Mouse (Mus musculus) midbrain, embryonic 13.5 days (tissue): ENCODE measurements at regions not wholly inside any gene's neighbourhood (a gene's known extent, or its start where the extent isn't known, plus 50 kb on each side); places are given as distances from the start of the nearest gene placed in this dataset.

ENCODE experiments used
- ATAC-seq: fragments of 200-750 bp; cut with Nextera tagmentation; 2 replicates; pipeline ENCODE4 v1.8.0; 2017; ENCODE audit warnings: mild to moderate bottlenecking, moderate TSS enrichment, moderate library complexity
- H3K27ac ChIP-seq: fragments of 300-500 bp; sonication (generic); 2 replicates; pipeline ENCODE4 v1.5.1; 2015; ENCODE audit warnings: inconsistent platforms, mild to moderate bottlenecking, moderate library complexity
- H3K27me3 ChIP-seq: fragments of 300-500 bp; sonication (generic); 2 replicates; pipeline ENCODE4 v1.6.1; 2015; ENCODE audit warnings: mild to moderate bottlenecking, inconsistent platforms
- H3K36me3 ChIP-seq: fragments of 300-500 bp; sonication (generic); 2 replicates; pipeline ENCODE4 v1.6.1; 2015; ENCODE audit warnings: mild to moderate bottlenecking, inconsistent platforms
- H3K4me1 ChIP-seq: fragments of 300-500 bp; sonication (generic); replicated peaks from 2 replicates; pipeline ENCODE4 v1.6.1; 2015; ENCODE audit warnings: inconsistent platforms
- H3K4me2 ChIP-seq: fragments of 300-500 bp; sonication (generic); replicated peaks from 2 replicates; pipeline ENCODE4 v1.6.1; 2015; ENCODE audit warnings: moderate library complexity, mild to moderate bottlenecking, inconsistent platforms
- H3K4me3 ChIP-seq: fragments of 300-500 bp; sonication (generic); replicated peaks from 2 replicates; pipeline ENCODE4 v1.5.1; 2015; ENCODE audit warnings: mild to moderate bottlenecking, inconsistent platforms
- H3K9ac ChIP-seq: fragments of 300-500 bp; sonication (generic); replicated peaks from 2 replicates; pipeline ENCODE4 v1.6.1; 2015; ENCODE audit warnings: mild to moderate bottlenecking, inconsistent platforms
- H3K9me3 ChIP-seq: fragments of 300-500 bp; sonication (generic); 2 replicates; pipeline ENCODE4 v1.6.1; 2016; ENCODE audit warnings: mild to moderate bottlenecking, inconsistent platforms
- WGBS: fragments of 180-500 bp; shearing (Covaris S2); methylation state at CpG from one replicate; pipeline ENCODE4 v1.1.7; 2015; 5-methylcytosine and 5-hydroxymethylcytosine counted together

DNA sequence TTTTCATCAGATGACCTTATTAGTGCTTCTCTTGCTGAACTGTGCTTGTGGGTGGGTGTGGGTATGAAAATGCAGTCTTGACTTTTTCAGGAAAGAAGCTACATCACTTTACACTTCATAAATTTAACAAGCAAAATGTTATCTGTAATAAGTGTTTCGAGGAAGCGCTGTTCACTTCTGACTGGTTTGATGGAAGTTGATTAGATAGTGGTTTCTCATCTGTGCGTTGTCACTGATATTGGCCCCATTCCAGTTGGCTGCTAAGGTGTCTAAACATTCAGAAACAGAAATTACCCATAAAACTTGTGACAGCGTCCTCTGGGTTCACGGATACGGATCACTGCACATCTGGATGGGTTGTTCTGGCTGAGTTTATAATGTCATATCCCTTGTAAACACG, 159.8 kb upstream of the Slc7a11 start:
- H3K4me3 ChIP-seq, result no peak overlapping the region
- no peaks in the 10 kb centered on the region; the same call in 1 of the 2 replicates for H3K4me1 ChIP-seq
- no peak overlapping the region for H3K27ac ChIP-seq
- 88% methylated on average over 7 of the region's 7 CpGs for WGBS
- no peaks in the 10 kb centered on the region for H3K27me3 ChIP-seq
- no peak overlapping the region for H3K4me2 ChIP-seq
- H3K9me3 ChIP-seq, result no peaks in the 10 kb centered on the region
- no peak for ATAC-seq
- no peak overlapping the region for H3K9ac ChIP-seq
- H3K36me3 ChIP-seq, result no peaks in the 10 kb centered on the region

DNA sequence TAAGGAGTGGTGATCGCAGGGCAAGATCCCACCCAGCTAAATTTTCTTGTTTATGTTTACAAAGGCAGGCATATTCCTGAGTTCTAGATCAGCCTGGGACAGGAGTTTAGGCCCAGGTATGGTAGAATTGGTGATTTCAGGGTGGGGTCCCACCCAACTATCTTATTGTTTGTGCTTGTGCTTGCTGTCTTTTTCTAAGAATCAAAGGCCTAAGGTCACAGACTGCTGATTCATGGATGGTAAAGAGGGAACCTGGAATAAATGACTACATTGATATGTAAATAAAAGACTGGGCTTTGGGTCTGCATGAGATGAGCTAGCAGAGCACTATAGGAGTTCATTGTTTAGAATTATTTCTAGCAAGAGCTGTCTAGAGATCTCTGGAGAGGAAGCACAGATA, 152.3 kb upstream of the Slc7a11 start:
- no peak for ATAC-seq
- Histone ChIP-seq H3K4me1 (no peaks in the 10 kb centered on the region), H3K4me2 (no peak overlapping the region), H3K9me3 (0 out of 2 replicates have a peak, but pooled peaks cover 8% of the 10 kb centered on the region), H3K4me3 (no peak overlapping the region), H3K9ac (no peak overlapping the region), H3K27ac (no peak overlapping the region), H3K27me3 (no peaks in the 10 kb centered on the region), H3K36me3 (no peaks in the 10 kb centered on the region)
- 100% methylated on average over 1 of the region's 1 CpGs for WGBS

DNA sequence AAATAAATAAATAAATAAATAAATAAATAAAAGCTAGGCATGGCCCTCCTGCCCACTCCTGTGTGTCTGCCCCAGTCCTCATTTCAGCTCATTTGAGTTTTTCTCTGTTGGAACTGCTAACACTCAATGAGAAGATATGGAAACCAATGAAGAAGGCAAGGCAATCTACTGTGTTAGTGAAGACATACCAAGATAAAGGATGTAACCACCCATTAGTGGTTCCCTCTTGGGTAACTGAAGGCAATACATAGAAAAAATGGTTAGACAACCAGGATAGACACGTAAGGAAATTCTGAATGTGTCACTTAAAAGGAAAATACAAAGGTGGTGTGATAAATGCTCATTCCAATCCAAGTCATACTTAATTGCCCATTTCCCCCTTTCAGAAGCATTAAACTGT, 140.9 kb upstream of the Slc7a11 start:
- no peak for ATAC-seq
- H3K9ac ChIP-seq, result no peak overlapping the region
- H3K9me3 ChIP-seq, result no peaks in the 10 kb centered on the region
- H3K36me3 ChIP-seq, result no peaks in the 10 kb centered on the region
- H3K4me2 ChIP-seq, result no peak overlapping the region
- H3K27me3 ChIP-seq, result no peaks in the 10 kb centered on the region
- H3K4me1 ChIP-seq, result 0 out of 2 replicates have a peak, but pooled peaks cover 3% of the 10 kb centered on the region
- H3K4me3 ChIP-seq, result no peak overlapping the region
- WGBS, result 100% methylated on average over 1 of the region's 1 CpGs
- H3K27ac ChIP-seq, result no peak overlapping the region

DNA sequence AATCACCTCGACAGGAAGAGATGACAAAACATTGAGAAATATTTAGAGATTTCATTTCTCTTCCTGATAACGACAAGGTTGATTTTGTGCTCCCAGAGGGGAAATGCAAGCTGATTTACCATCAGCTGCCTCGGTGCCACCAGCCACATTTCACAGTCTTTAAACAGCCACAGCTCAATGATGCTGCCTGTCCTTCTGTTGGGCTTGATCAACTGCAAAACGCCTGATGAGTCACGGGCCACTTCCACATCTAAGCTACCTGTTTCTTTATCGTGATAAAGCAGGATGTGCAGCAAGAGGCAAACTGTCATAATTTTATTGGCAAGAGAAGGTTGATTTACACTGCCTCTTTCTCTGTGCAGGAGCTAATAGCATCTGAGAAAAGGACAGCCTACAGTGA, 140.1 kb upstream of the Slc7a11 start:
- no peak overlapping the region for H3K27ac ChIP-seq

DNA sequence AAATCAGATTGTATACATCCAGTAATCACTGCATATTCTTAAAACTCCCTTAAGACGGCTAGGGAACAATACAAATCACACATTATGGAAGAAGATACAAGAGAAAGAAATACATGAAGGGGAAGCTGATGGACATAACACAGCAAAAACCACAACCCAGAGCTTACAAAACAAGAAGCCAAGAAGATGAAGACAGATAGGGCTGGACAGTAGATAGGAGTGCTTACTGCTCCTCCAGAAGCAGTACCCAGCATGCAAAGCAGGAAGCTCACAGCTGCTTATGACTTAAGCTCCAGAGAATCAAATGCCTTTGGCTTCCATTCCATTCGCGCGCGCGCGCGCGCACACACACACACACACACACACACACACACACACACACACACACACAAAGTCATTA, 131.0 kb upstream of the Slc7a11 start:
- no peaks in the 10 kb centered on the region for H3K9me3 ChIP-seq
- H3K4me3 ChIP-seq, result no peak overlapping the region
- no peak overlapping the region for H3K9ac ChIP-seq
- no peaks in the 10 kb centered on the region for H3K27me3 ChIP-seq
- H3K4me2 ChIP-seq, result no peak overlapping the region
- WGBS, result 99% methylated on average over 9 of the region's 9 CpGs
- H3K27ac ChIP-seq, result no peak overlapping the region
- no peaks in the 10 kb centered on the region for H3K4me1 ChIP-seq
- no peak for ATAC-seq
- no peaks in the 10 kb centered on the region for H3K36me3 ChIP-seq

More for the DNA sequence above, 140.1 kb upstream of the Slc7a11 start:
- Histone ChIP-seq H3K27me3 (no peaks in the 10 kb centered on the region), H3K4me1 (0 out of 2 replicates have a peak, but pooled peaks cover 3% of the 10 kb centered on the region), H3K9me3 (no peaks in the 10 kb centered on the region), H3K4me2 (no peak overlapping the region), H3K4me3 (no peak overlapping the region), H3K9ac (no peak overlapping the region), H3K36me3 (no peaks in the 10 kb centered on the region)
- ATAC-seq, result no peak
- 75% methylated on average over 6 of the region's 6 CpGs for WGBS

DNA sequence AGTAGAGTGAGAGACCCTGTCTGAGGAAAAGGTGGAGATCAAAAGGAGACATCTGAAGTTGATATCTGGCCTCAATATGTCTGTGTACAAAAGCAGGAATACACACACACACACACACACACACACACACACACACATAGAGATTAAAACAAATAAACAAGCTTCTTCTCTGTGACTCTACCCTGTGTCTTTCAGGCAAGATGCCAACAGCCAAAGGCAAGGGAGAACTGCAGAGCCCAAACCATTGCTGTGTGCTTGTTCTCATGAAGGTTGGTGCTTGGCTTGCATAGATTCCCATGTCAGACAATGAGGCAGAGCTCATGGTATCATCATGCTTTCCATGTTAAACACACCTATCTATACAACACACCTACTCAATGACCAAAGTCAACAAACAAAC, 126.6 kb upstream of the Slc7a11 start:
- no peak overlapping the region for H3K27ac ChIP-seq

DNA sequence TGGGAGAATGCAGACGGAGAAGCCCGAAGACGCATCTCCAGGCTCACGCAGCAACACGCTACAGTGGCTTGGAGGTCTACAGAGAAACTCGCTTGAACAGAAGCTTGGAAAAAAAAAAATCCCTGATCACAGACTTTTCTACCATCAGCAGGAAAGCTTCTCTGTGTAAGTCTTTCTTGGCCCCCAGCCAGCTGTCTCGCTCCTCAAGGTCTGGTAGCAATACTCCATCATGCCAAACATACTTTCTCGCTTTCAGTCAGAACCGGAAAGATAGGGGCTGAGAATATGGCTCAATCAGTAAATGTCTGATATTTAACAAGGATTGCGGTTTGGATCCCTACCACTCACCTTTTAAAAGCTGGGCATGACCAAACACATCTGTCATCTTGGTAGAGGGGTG, 126.2 kb upstream of the Slc7a11 start:
- H3K4me3 ChIP-seq, result no peak overlapping the region
- H3K4me1 ChIP-seq, result no peaks in the 10 kb centered on the region
- H3K9me3 ChIP-seq, result no peaks in the 10 kb centered on the region
- no peaks in the 10 kb centered on the region for H3K27me3 ChIP-seq
- H3K27ac ChIP-seq, result no peak overlapping the region
- no peaks in the 10 kb centered on the region for H3K36me3 ChIP-seq
- no peak overlapping the region for H3K4me2 ChIP-seq
- ATAC-seq, result no peak
- H3K9ac ChIP-seq, result no peak overlapping the region
- 95% methylated on average over 10 of the region's 10 CpGs for WGBS

More for the DNA sequence above, 126.6 kb upstream of the Slc7a11 start:
- no peaks in the 10 kb centered on the region for H3K9me3 ChIP-seq
- ATAC-seq, result no peak
- no peak overlapping the region for H3K4me3 ChIP-seq
- no peak overlapping the region for H3K9ac ChIP-seq
- no peaks in the 10 kb centered on the region for H3K27me3 ChIP-seq
- H3K36me3 ChIP-seq, result no peaks in the 10 kb centered on the region
- no peaks in the 10 kb centered on the region for H3K4me1 ChIP-seq
- H3K4me2 ChIP-seq, result no peak overlapping the region

DNA sequence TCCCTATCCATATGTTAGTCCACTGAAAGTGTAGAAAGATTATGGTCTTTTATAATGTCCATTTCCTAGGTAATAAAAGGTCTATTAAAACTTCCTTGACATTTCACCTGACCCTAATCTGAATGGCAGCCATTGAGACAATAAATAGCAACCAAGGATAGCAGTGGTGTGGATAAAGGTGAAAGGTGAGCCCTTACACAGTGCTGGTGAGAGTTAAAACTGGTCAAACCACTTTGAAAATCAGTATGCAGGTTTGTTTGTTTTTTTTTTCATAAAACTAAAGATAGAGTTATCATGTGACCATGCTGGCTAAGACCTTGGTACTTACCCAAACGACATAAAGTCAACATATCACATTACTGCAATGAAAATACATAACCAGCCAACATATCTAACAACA, 110.7 kb upstream of the Slc7a11 start:
- Histone ChIP-seq H3K27me3 (no peaks in the 10 kb centered on the region), H3K36me3 (no peaks in the 10 kb centered on the region), H3K9me3 (no peaks in the 10 kb centered on the region), H3K4me1 (peaks cover 13% of the 10 kb centered on the region), H3K4me3 (no peak overlapping the region), H3K9ac (no peak overlapping the region), H3K4me2 (no peak overlapping the region), H3K27ac (no peak overlapping the region)
- WGBS, result 61% methylated on average over 1 of the region's 1 CpGs
- no peak for ATAC-seq

DNA sequence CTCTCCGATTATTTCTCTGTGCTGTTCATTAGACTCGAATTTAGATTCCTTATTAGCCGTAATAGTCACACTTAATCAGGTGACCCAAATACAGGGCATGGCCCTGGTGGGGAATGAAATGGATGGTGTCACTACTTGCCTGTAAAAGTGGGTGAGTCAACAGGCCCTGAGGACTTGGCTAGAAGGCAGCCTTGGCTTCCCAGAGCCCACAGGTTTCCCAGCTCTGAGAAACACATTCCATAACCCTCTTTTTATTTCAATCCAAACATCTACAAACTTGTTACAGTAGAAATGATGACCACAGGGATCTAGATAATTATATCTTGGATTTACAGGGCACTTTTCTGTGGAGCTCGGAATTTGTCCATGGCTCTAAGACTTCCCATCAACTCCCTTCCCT, 105.2 kb upstream of the Slc7a11 start:
- no peak overlapping the region for H3K4me2 ChIP-seq
- H3K4me3 ChIP-seq, result no peak overlapping the region
- H3K9ac ChIP-seq, result no peak overlapping the region
- no peaks in the 10 kb centered on the region for H3K27me3 ChIP-seq
- no peak for ATAC-seq
- H3K36me3 ChIP-seq, result no peaks in the 10 kb centered on the region
- H3K4me1 ChIP-seq, result peaks cover 13% of the 10 kb centered on the region
- no peaks in the 10 kb centered on the region for H3K9me3 ChIP-seq
- no peak overlapping the region for H3K27ac ChIP-seq
- 94% methylated on average over 4 of the region's 4 CpGs for WGBS

DNA sequence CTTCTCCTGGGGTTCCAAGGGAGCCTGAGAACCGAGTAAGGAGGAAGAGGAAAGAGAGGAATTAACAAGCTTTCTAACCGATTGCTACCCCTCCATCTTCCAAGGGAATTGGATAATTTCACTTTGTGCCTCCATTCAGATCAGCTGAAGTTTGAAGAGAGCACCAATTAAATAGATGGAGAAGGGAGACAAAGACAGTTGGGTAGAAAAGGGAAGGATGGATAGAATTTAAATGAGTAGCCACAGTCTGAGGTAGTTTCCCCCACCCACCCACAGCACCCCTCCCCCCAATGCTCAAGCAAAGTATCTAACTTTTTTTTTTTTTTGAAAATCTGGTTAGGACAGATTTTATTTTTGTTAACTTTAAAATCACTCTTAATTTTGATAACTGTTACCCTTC, 87.2 kb upstream of the Slc7a11 start:
- H3K4me1 ChIP-seq, result 0 out of 2 replicates have a peak, but pooled peaks cover 4% of the 10 kb centered on the region
- H3K9ac ChIP-seq, result no peak overlapping the region
- ATAC-seq, result no peak
- peaks cover 6% of the 10 kb centered on the region; the same call in 1 of the 2 replicates for H3K9me3 ChIP-seq
- no peak overlapping the region for H3K4me2 ChIP-seq
- no peaks in the 10 kb centered on the region for H3K36me3 ChIP-seq
- 24% methylated on average over 2 of the region's 2 CpGs for whole genome bisulfite sequencing
- no peak overlapping the region for H3K4me3 ChIP-seq
- H3K27ac ChIP-seq, result no peak overlapping the region
- no peaks in the 10 kb centered on the region for H3K27me3 ChIP-seq

DNA sequence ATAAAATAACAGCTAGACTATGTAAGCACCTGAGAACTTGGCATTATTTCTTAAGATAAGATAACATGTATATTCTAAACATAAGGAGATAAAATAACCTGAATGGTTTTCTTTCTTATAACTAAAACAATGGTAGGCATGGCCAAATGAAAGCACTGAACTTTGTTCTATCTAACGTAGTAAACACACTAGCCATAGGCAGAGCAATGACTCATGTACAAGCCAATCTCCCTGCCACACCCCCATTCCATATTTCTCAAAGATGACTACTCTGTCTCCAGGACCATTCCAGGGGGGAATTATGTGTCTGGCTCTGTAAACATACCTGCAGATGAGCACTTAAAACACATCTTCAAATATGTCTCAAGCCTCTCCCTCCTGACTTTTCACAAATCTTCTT, 80.6 kb upstream of the Slc7a11 start:
- no peak for ATAC-seq

DNA sequence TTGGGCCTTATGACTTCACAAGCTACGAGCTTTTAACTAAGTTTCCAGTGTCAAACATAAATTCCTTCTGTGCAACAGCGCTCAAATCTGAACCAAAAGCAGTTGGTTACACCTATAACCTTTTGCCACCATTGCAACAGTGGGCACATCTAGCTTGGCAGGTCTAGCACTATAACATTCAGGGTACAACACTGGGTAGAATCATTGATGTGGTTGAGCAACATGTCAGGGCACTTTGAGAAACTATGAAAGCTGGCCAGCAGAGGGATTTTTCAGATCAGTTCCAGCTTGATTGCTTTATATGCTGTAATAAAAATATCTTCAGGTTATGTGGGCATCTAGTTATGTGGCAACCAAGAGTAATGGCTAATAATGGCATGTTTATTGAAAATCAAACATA, 63.8 kb upstream of the Slc7a11 start:
- Histone ChIP-seq H3K4me3 (no peak overlapping the region), H3K4me1 (no peaks in the 10 kb centered on the region), H3K27me3 (no peaks in the 10 kb centered on the region), H3K36me3 (no peaks in the 10 kb centered on the region), H3K9ac (no peak overlapping the region), H3K27ac (no peak overlapping the region), H3K4me2 (no peak overlapping the region), H3K9me3 (no peaks in the 10 kb centered on the region)
- no peak for ATAC-seq
- 93% methylated on average over 2 of the region's 2 CpGs for WGBS

More for the DNA sequence above, 80.6 kb upstream of the Slc7a11 start:
- H3K9me3 ChIP-seq, result no peaks in the 10 kb centered on the region
- no peaks in the 10 kb centered on the region for H3K27me3 ChIP-seq
- H3K4me1 ChIP-seq, result no peaks in the 10 kb centered on the region
- H3K36me3 ChIP-seq, result no peaks in the 10 kb centered on the region
- 95% methylated on average over 1 of the region's 1 CpGs for WGBS
- H3K9ac ChIP-seq, result no peak overlapping the region
- H3K27ac ChIP-seq, result no peak overlapping the region
- no peak overlapping the region for H3K4me2 ChIP-seq
- no peak overlapping the region for H3K4me3 ChIP-seq
